Mouse (Mus musculus): Measurements from ENCODE around the gene Nat9. TPM values are rescaled to one million over a fixed set of nuclear protein-coding genes. Genes with fewer than 3 reads are reported as not detected.

Gene Nat9
- polyA plus RNA-seq, 1 experiment from 2014 or later, result 13.1 TPM

DNA sequence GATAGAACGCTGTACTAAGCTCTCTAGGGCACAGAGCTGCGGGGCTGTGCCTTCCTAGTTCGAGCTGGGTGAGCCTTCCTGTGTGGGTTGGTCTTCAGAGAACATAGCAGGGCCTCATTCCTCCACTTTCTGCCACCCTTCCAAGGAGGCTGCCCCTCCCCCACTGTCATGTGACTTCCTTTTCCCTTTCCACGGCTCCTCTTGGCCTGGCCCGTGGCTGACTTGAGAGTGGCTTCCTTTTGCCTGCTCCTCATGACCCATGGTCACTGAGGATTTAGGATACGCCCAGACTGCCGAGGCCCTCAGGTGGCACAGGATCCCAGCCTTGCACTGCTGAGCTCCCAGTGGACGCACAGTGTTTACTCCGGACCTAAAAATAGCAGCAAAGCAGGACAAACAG lies 4.5 kb upstream of the Nat9 start:
- peaks cover 24% of the 10 kb centered on the region for H3K4me1 ChIP-seq (replicated peaks)
- no peak overlapping the region for H3K4me3 ChIP-seq
- 0 out of 2 replicates have a peak, but pooled peaks have one; percentile 15 for ATAC-seq (ENCODE audit: insufficient number of reproducible peaks, low FRiP score)
- no peak overlapping the region for H3K9ac ChIP-seq
- H3K27me3 ChIP-seq (replicated peaks), result no peaks in the 10 kb centered on the region
- no peaks in the 10 kb centered on the region for H3K9me3 ChIP-seq (replicated peaks)
- H3K4me2 ChIP-seq, result no peak overlapping the region; the same call in 1 of the 2 replicates
- H3K36me3 ChIP-seq, result peaks cover 20% of the 10 kb centered on the region
- no peak overlapping the region for H3K27ac ChIP-seq (ENCODE audit: poor library complexity, severe bottlenecking)
- WGBS, result 32% methylated on average over 9 of the region's 9 CpGs

- H3K4me1 ChIP-seq (replicated peaks), result peaks cover 17% of the 10 kb centered on the region
- H3K4me3 ChIP-seq, result no peak overlapping the region
- H3K27ac ChIP-seq (ENCODE audit: poor library complexity, severe bottlenecking), result no peak overlapping the region
- peaks cover 20% of the 10 kb centered on the region for H3K36me3 ChIP-seq
- 86% methylated on average over 6 of the region's 6 CpGs for WGBS
- H3K9me3 ChIP-seq (replicated peaks), result no peaks in the 10 kb centered on the region
- no peaks in the 10 kb centered on the region for H3K27me3 ChIP-seq (replicated peaks)
- ATAC-seq (ENCODE audit: insufficient number of reproducible peaks, low FRiP score), result no peak
- no peak overlapping the region for H3K4me2 ChIP-seq
- H3K9ac ChIP-seq, result no peak overlapping the region
These were observed 1.6 kb upstream of the Nat9 start for GRCm38 (mm10) chr11:115189304-115189703.

DNA sequence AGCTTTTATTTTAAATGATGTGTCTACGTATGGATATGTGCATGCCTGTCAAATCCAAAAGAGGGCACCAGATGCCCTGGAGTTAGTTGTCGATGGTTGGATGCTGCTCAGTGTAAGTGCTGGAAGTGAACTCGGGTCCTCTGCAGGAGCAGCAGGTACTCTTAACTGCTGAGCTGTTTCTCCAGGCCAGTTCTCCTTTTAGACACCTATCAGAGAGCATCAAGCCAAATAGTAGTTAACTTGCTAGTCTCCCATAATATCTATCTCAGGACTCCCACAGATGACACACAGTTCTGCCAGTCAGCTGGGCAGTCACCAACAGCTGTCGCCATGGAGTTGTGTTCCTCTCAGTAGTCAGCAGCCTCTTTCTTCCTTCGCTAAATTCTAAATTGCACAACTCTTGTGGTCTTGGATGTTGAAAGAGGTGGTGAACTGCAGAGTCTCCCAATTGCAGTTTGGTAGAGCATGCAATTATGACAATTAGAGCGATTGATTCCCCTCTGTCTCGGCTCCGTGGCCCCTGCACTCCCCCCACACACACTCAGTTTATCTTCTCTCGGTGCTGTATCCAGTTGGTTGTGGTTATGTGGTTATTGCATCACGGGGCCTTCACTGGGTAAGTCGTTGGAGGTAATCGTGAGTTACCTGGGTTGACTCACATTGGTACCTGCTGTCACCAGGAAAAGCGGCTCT lies 1.0 kb upstream of the Nat9 start:
- 82% methylated on average over 13 of the region's 13 CpGs for WGBS
- no peak overlapping the region for H3K4me3 ChIP-seq
- H3K4me1 ChIP-seq (replicated peaks), result peaks cover 17% of the 10 kb centered on the region
- no peak overlapping the region for H3K9ac ChIP-seq
- no peaks in the 10 kb centered on the region for H3K9me3 ChIP-seq (replicated peaks)
- H3K36me3 ChIP-seq, result peaks cover 20% of the 10 kb centered on the region
- no peak overlapping the region for H3K27ac ChIP-seq (ENCODE audit: poor library complexity, severe bottlenecking)
- no peak overlapping the region for H3K4me2 ChIP-seq
- H3K27me3 ChIP-seq (replicated peaks), result no peaks in the 10 kb centered on the region
- no peak for ATAC-seq (ENCODE audit: insufficient number of reproducible peaks, low FRiP score)

DNA sequence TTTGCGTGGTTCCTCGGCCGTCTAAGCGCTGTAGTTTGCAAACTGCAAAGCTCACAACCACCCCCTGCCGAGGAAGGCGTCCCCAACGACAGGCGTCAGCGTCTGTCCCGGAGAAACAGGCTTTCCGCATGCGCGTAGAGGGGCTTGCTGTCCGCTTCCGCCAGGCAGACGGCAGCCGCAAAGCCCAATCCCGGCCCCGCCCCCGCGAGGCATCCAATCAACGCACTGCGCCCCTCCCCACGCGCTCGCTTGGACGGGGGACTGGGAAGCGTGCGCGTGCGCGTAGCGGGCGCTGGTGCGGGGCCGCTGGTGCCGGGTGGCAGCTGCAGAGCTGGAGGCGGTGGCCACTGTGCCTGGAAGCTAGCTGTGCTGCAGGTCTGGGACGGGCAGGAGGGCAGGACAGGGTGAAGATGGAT lies 427 bp downstream of the Nat9 start, which contains the start of gene Tmem104:
Tmem104 (plus strand) TSS at position 264 of the 416 bp plus-strand sequence.
- peak within 1 kb of the TSS; percentile 97 for H3K4me2 ChIP-seq
- WGBS, result under 1% methylated on average over 39 of the region's 39 CpGs
- peak within 1 kb of the TSS; percentile 87 for H3K9ac ChIP-seq
- ATAC-seq (ENCODE audit: insufficient number of reproducible peaks, low FRiP score), result peak; percentile 95
- H3K4me3 ChIP-seq, result peak within 1 kb of the TSS; percentile 79
- peaks cover 16% of the 10 kb centered on the region for H3K4me1 ChIP-seq (replicated peaks)
- H3K9me3 ChIP-seq (replicated peaks), result no peaks in the 10 kb centered on the region
- H3K36me3 ChIP-seq, result peaks cover 20% of the 10 kb centered on the region
- H3K27me3 ChIP-seq (replicated peaks), result no peaks in the 10 kb centered on the region
- peak within 1 kb of the TSS; percentile 74 for H3K27ac ChIP-seq (ENCODE audit: poor library complexity, severe bottlenecking)

GRCm38 (mm10) chr11:115184973-115185372 lies 2.7 kb downstream of the Nat9 start:
- Histone ChIP-seq H3K9me3 (replicated peaks) (no peaks in the 10 kb centered on the region), H3K4me3 (no peak overlapping the region), H3K27ac (ENCODE audit: poor library complexity, severe bottlenecking) (no peak overlapping the region), H3K9ac (no peak overlapping the region), H3K4me2 (no peak overlapping the region), H3K27me3 (replicated peaks) (no peaks in the 10 kb centered on the region), H3K4me1 (replicated peaks) (peaks cover 12% of the 10 kb centered on the region), H3K36me3 (peaks cover 7% of the 10 kb centered on the region)
- ATAC-seq (ENCODE audit: insufficient number of reproducible peaks, low FRiP score), result no peak
- whole genome bisulfite sequencing, result 26% methylated on average over 4 of the region's 4 CpGs

- Histone ChIP-seq H3K9me3 (replicated peaks) (no peaks in the 10 kb centered on the region), H3K4me3 (no peak overlapping the region), H3K4me1 (replicated peaks) (peaks cover 11% of the 10 kb centered on the region; the same call in 1 of the 2 replicates), H3K4me2 (no peak overlapping the region), H3K9ac (no peak overlapping the region), H3K27ac (ENCODE audit: poor library complexity, severe bottlenecking) (no peak overlapping the region), H3K36me3 (no peaks in the 10 kb centered on the region), H3K27me3 (replicated peaks) (no peaks in the 10 kb centered on the region; the same call in 1 of the 2 replicates)
- ATAC-seq (ENCODE audit: insufficient number of reproducible peaks, low FRiP score), result no peak
- 16% methylated on average over 12 of the region's 12 CpGs for WGBS
These were observed 5.6 kb downstream of the Nat9 start for GRCm38 (mm10) chr11:115181913-115182638.

- no peak for ATAC-seq (ENCODE audit: insufficient number of reproducible peaks, low FRiP score)
- WGBS, result 73% methylated on average over 6 of the region's 6 CpGs
These were observed 7.8 kb downstream of the Nat9 start for GRCm38 (mm10) chr11:115179881-115180280.

GRCm38 (mm10) chr11:115179191-115179590 lies 8.5 kb downstream of the Nat9 start:
- H3K36me3 ChIP-seq, result no peaks in the 10 kb centered on the region
- no peak overlapping the region for H3K4me3 ChIP-seq
- no peaks in the 10 kb centered on the region for H3K9me3 ChIP-seq (replicated peaks)
- H3K4me2 ChIP-seq, result no peak overlapping the region
- ATAC-seq (ENCODE audit: insufficient number of reproducible peaks, low FRiP score), result no peak
- no peak overlapping the region for H3K27ac ChIP-seq (ENCODE audit: poor library complexity, severe bottlenecking)
- peaks cover 14% of the 10 kb centered on the region for H3K27me3 ChIP-seq (replicated peaks)
- H3K9ac ChIP-seq, result no peak overlapping the region
- peaks cover 24% of the 10 kb centered on the region for H3K4me1 ChIP-seq (replicated peaks)
- WGBS, result 67% methylated on average over 6 of the region's 6 CpGs

More at GRCm38 (mm10) chr11:115179881-115180280, 7.8 kb downstream of the Nat9 start:
- Histone ChIP-seq H3K9me3 (replicated peaks) (no peaks in the 10 kb centered on the region), H3K27ac (ENCODE audit: poor library complexity, severe bottlenecking) (no peak overlapping the region), H3K27me3 (replicated peaks) (peaks cover 7% of the 10 kb centered on the region), H3K9ac (no peak overlapping the region), H3K4me3 (no peak overlapping the region), H3K4me2 (no peak overlapping the region), H3K36me3 (no peaks in the 10 kb centered on the region), H3K4me1 (replicated peaks) (peaks cover 18% of the 10 kb centered on the region)

GRCm38 (mm10) chr11:115178766-115179165 lies 8.9 kb downstream of the Nat9 start:
- H3K4me1 ChIP-seq (replicated peaks), result peaks cover 29% of the 10 kb centered on the region
- H3K27ac ChIP-seq (ENCODE audit: poor library complexity, severe bottlenecking), result no peak overlapping the region
- 83% methylated on average over 2 of the region's 2 CpGs for whole genome bisulfite sequencing
- H3K27me3 ChIP-seq (replicated peaks), result peaks cover 18% of the 10 kb centered on the region
- no peak overlapping the region for H3K4me3 ChIP-seq
- H3K4me2 ChIP-seq, result no peak overlapping the region
- no peaks in the 10 kb centered on the region for H3K36me3 ChIP-seq
- ATAC-seq (ENCODE audit: insufficient number of reproducible peaks, low FRiP score), result no peak
- no peaks in the 10 kb centered on the region for H3K9me3 ChIP-seq (replicated peaks)
- no peak overlapping the region for H3K9ac ChIP-seq

- no peak overlapping the region for H3K27ac ChIP-seq (ENCODE audit: poor library complexity, severe bottlenecking)
These were observed 10.0 kb downstream of the Nat9 start for GRCm38 (mm10) chr11:115177559-115178195.

More at GRCm38 (mm10) chr11:115177559-115178195, 10.0 kb downstream of the Nat9 start:
- Histone ChIP-seq H3K27me3 (replicated peaks) (peaks cover 21% of the 10 kb centered on the region), H3K4me1 (replicated peaks) (peaks cover 40% of the 10 kb centered on the region), H3K9ac (0 out of 2 replicates have a peak overlapping the region, but pooled peaks have one; percentile 26), H3K4me2 (no peak overlapping the region), H3K36me3 (no peaks in the 10 kb centered on the region), H3K4me3 (no peak overlapping the region), H3K9me3 (replicated peaks) (no peaks in the 10 kb centered on the region)
- no peak for ATAC-seq (ENCODE audit: insufficient number of reproducible peaks, low FRiP score)
- 47% methylated on average over 10 of the region's 10 CpGs for WGBS

Measured in heart, embryonic 12.5 days (tissue).